ENCODE assay signal across 26 mouse cellular contexts in the genomic region with DNA sequence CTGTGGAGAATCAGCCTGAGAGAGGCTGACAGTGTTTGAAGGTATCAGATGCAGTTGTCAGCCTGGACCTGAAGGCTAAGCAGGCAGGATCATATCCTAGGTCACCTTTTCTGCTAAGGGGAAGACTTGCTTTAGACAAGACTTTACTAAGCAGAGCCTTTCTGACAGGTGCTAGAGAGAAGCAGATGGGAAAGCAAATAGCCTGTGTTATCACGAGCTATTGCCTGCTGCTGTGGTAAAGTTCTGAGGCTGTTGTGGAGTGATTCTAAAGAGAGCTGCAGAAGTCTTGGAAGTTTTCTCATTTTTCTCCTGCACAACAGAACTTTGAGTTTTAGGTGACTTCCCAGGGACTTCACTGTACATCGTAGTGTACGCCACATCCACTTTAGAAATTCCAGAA.
"Had no signal": no experiment of that assay in that cellular context is flagged by ENCODE, and none has a peak within 500 bp of the region (broad histone marks: within the 10 kb centered on the region; RNA-seq: fewer than 3 reads in every experiment).

No protein-coding gene starts in this region.

- H3K36me3 ChIP-seq: embryonic facial prominence, embryonic 10.5 days; embryonic facial prominence, embryonic 12.5 days; embryonic facial prominence, embryonic 13.5 days; embryonic facial prominence, embryonic 15.5 days; forebrain, embryonic 10.5 days; forebrain, embryonic 12.5 days; forebrain, embryonic 15.5 days had no signal

- H3K4me3 ChIP-seq: embryonic facial prominence, embryonic 10.5 days; embryonic facial prominence, embryonic 12.5 days; embryonic facial prominence, embryonic 13.5 days; embryonic facial prominence, embryonic 15.5 days; erythroblast, embryonic 14.5 days; forebrain, embryonic 10.5 days; forebrain, embryonic 12.5 days; forebrain, embryonic 13.5 days; forebrain, embryonic 15.5 days; gastrocnemius, adult 2 months had no signal

- H3K27ac ChIP-seq: embryonic facial prominence, embryonic 10.5 days; embryonic facial prominence, embryonic 12.5 days; embryonic facial prominence, embryonic 13.5 days; embryonic facial prominence, embryonic 15.5 days; forebrain, embryonic 10.5 days; forebrain, embryonic 12.5 days; forebrain, embryonic 13.5 days; forebrain, embryonic 15.5 days; gastrocnemius, adult 2 months had no signal

- DNase-seq: cerebellum, adult 8-10 months; cerebellum, adult 9-10 months; cerebellum, adult 9-11 months; cerebellum, postnatal 10 days; cerebellum, postnatal 14 days; cerebellum, postnatal 25 days; cerebellum, postnatal 36 days; embryo, embryonic 11 days; forebrain, postnatal 0 days; gastrocnemius, adult 2 months; gastrocnemius, postnatal 10 days; gastrocnemius, postnatal 14 days; gastrocnemius, postnatal 25 days; gastrocnemius, postnatal 36 days; heart, adult 18-20 months had no signal

- ATAC-seq: forebrain, embryonic 13.5 days; forebrain, embryonic 14.5 days; forebrain, embryonic 15.5 days; forebrain, embryonic 16.5 days; forebrain, postnatal 0 days had no signal

- H3K27me3 ChIP-seq: embryonic facial prominence, embryonic 12.5 days; embryonic facial prominence, embryonic 13.5 days; embryonic facial prominence, embryonic 15.5 days; forebrain, embryonic 13.5 days; forebrain, embryonic 15.5 days had no signal

- H3K9ac ChIP-seq: embryonic facial prominence, embryonic 12.5 days; embryonic facial prominence, embryonic 13.5 days; embryonic facial prominence, embryonic 15.5 days; forebrain, embryonic 12.5 days; forebrain, embryonic 13.5 days; forebrain, embryonic 15.5 days; forebrain, postnatal 0 days had no signal

- H3K4me1 ChIP-seq: embryonic facial prominence, embryonic 10.5 days; embryonic facial prominence, embryonic 12.5 days; embryonic facial prominence, embryonic 13.5 days; embryonic facial prominence, embryonic 15.5 days; forebrain, embryonic 10.5 days; forebrain, embryonic 12.5 days; forebrain, embryonic 13.5 days; forebrain, embryonic 15.5 days had no signal
